In genomic region chr14:15354299-15354698, GRCm38 (mm10) we compare ENCODE assay signal across 28 mouse cellular contexts.
DNase-seq lines count a peak whose midpoint lies in the region; ATAC-seq and TF ChIP-seq lines count a peak whose summit lies in the region.
"Had no signal": no experiment of that assay in that cellular context is flagged by ENCODE, and none has a peak within 500 bp of the region (broad histone marks: within the 10 kb centered on the region; RNA-seq: fewer than 3 reads in every experiment).

No protein-coding gene starts in this region.

- H3K27ac ChIP-seq in midbrain, embryonic 16.5 days (ENCODE audit: low read length), result no peak overlapping the region
- H3K27ac ChIP-seq in midbrain, embryonic 10.5 days (replicated peaks), result no peak overlapping the region
- H3K27ac ChIP-seq in liver, embryonic 14.5 days, result no peak overlapping the region
- H3K27ac ChIP-seq: embryonic facial prominence, embryonic 13.5 days; heart, adult 2 months; hindbrain, embryonic 13.5 days; kidney, postnatal 0 days; limb, embryonic 13.5 days; neural tube, embryonic 15.5 days had no signal

- H3K4me2 ChIP-seq in midbrain, embryonic 16.5 days (ENCODE audit: low read length), result no peak overlapping the region
- H3K4me2 ChIP-seq in liver, embryonic 14.5 days (ENCODE audit: low read depth), result no peak overlapping the region
- H3K4me2 ChIP-seq: embryonic facial prominence, embryonic 13.5 days; heart, embryonic 12.5 days; hindbrain, embryonic 13.5 days; limb, embryonic 13.5 days; neural tube, embryonic 15.5 days had no signal

- no peak overlapping the region for H3K9ac ChIP-seq in midbrain, embryonic 16.5 days (ENCODE audit: low read depth, low read length)
- H3K9ac ChIP-seq in liver, embryonic 14.5 days (replicated peaks), result no peak overlapping the region
- H3K9ac ChIP-seq: embryonic facial prominence, embryonic 13.5 days; forebrain, postnatal 0 days; heart, embryonic 12.5 days; hindbrain, embryonic 13.5 days; limb, embryonic 13.5 days; neural tube, embryonic 15.5 days had no signal

- DNase-seq in midbrain, embryonic 10.5 days (ENCODE audit: low spot score), result no peak
- DNase-seq in liver, embryonic 14.5 days (ENCODE audit: low read depth in 3 of 3, low spot score in 3 of 3), result peak in 1 of 3 experiments; percentile 1
- DNase-seq in left cerebral cortex, postnatal 4 days, result no peak
- DNase-seq in adrenal gland, postnatal 4 days (ENCODE audit: low spot score in 2 of 2), result no peak
- DNase-seq: adrenal gland, adult 2 months; adrenal gland, postnatal 36 days; cerebellum, adult 9-11 months; forebrain, postnatal 0 days; heart, adult 2 months; heart, postnatal 4 days; kidney, adult 8-10 months; kidney, postnatal 4 days; lung, postnatal 36 days; midbrain, embryonic 14.5 days; right cerebral cortex, postnatal 25 days; spleen, adult 18-20 months had no signal

- no peaks in the 10 kb centered on the region for H3K9me3 ChIP-seq in midbrain, embryonic 16.5 days (replicated peaks; ENCODE audit: control insufficient read depth, low read length, poor library complexity, severe bottlenecking)
- H3K9me3 ChIP-seq in midbrain, embryonic 10.5 days (replicated peaks), result no peaks in the 10 kb centered on the region
- H3K9me3 ChIP-seq in liver, embryonic 14.5 days (ENCODE audit: control insufficient read depth, low read length), result no peaks in the 10 kb centered on the region
- H3K9me3 ChIP-seq: embryonic facial prominence, embryonic 13.5 days; G1E; heart, embryonic 12.5 days; hindbrain, embryonic 13.5 days; limb, embryonic 13.5 days; megakaryocyte, embryonic 14.5 days; neural tube, embryonic 15.5 days had no signal

- no peaks in the 10 kb centered on the region for H3K36me3 ChIP-seq in midbrain, embryonic 16.5 days (ENCODE audit: control insufficient read depth, insufficient read depth, low read length)
- no peaks in the 10 kb centered on the region for H3K36me3 ChIP-seq in midbrain, embryonic 10.5 days
- H3K36me3 ChIP-seq in liver, embryonic 14.5 days (replicated peaks; ENCODE audit: control insufficient read depth, insufficient read depth, low read depth), result no peaks in the 10 kb centered on the region
- H3K36me3 ChIP-seq: embryonic facial prominence, embryonic 13.5 days; G1E; heart, embryonic 12.5 days; hindbrain, embryonic 13.5 days; limb, embryonic 13.5 days; neural tube, embryonic 15.5 days had no signal

- no peaks in the 10 kb centered on the region for H3K4me1 ChIP-seq in midbrain, embryonic 16.5 days (ENCODE audit: control insufficient read depth, insufficient read depth, low read length)
- no peaks in the 10 kb centered on the region for H3K4me1 ChIP-seq in midbrain, embryonic 10.5 days
- H3K4me1 ChIP-seq in liver, embryonic 14.5 days (replicated peaks; ENCODE audit: control insufficient read depth in 2 of 2, insufficient read depth in 2 of 2, low read length in 1 of 2), result no peaks in the 10 kb centered on the region
- H3K4me1 ChIP-seq: embryonic facial prominence, embryonic 13.5 days; heart, embryonic 12.5 days; limb, embryonic 13.5 days; neural tube, embryonic 15.5 days had no signal

- no peak overlapping the region for H3K4me3 ChIP-seq in midbrain, embryonic 16.5 days (ENCODE audit: low read depth, low read length)
- H3K4me3 ChIP-seq in midbrain, embryonic 10.5 days, result no peak overlapping the region
- no peak overlapping the region for H3K4me3 ChIP-seq in liver, embryonic 14.5 days (ENCODE audit: insufficient read depth in 1 of 2, low read depth in 2 of 2, low read length in 2 of 2)
- H3K4me3 ChIP-seq: embryonic facial prominence, embryonic 13.5 days; heart, adult 2 months; heart, embryonic 12.5 days; hindbrain, embryonic 13.5 days; limb, embryonic 13.5 days; megakaryocyte, embryonic 14.5 days; neural tube, embryonic 15.5 days had no signal

- no peak for TF ChIP-seq EP300 in liver, embryonic 14.5 days (IDR thresholded peaks at IDR 0.05; ENCODE audit: low read depth)

- no peaks in the 10 kb centered on the region for H3K27me3 ChIP-seq in midbrain, embryonic 16.5 days (ENCODE audit: control insufficient read depth, insufficient read depth, low read depth, low read length)
- H3K27me3 ChIP-seq in midbrain, embryonic 10.5 days (ENCODE audit: low read depth, poor library complexity, severe bottlenecking), result no peaks in the 10 kb centered on the region
- no peaks in the 10 kb centered on the region for H3K27me3 ChIP-seq in liver, embryonic 14.5 days (ENCODE audit: control insufficient read depth, insufficient read depth, low read length)
- H3K27me3 ChIP-seq: embryonic facial prominence, embryonic 13.5 days; heart, embryonic 12.5 days; hindbrain, embryonic 13.5 days; limb, embryonic 13.5 days; megakaryocyte, embryonic 14.5 days; neural tube, embryonic 15.5 days had no signal

- intact Hi-C loops in left cerebral cortex, postnatal 4 days (cut with DNase I), result no loop called here

- peak; percentile 46; the same call in 1 of the 2 replicates for ATAC-seq in midbrain, embryonic 16.5 days
- ATAC-seq in common myeloid progenitor, adult 5-6 weeks (replicated peaks; ENCODE audit: low read depth, poor library complexity, severe bottlenecking), result peak; percentile 78
- peak; percentile 70 for ATAC-seq in liver, embryonic 14.5 days (ENCODE audit: insufficient read depth)
- ATAC-seq in erythroid progenitor cell, adult 5-6 weeks (replicated peaks; ENCODE audit: low FRiP score, poor library complexity, severe bottlenecking), result no peak
- ATAC-seq: forebrain, postnatal 0 days; intestine, embryonic 16.5 days had no signal

- WGBS in midbrain, embryonic 16.5 days, result 63% methylated on average over 5 of the region's 5 CpGs
- WGBS in midbrain, embryonic 10.5 days, result 75% methylated on average over 5 of the region's 5 CpGs
- 9% methylated on average over 5 of the region's 5 CpGs for WGBS in liver, embryonic 14.5 days (ENCODE audit: insufficient replicate concordance)

- TF ChIP-seq CTCF in liver, embryonic 14.5 days (IDR thresholded peaks at IDR 0.05; ENCODE audit: low read depth), result no peak
